Mouse (Mus musculus): Measurements from ENCODE around the gene Thrb.
A peak's percentile ranks its signal among the peaks of the same experiment; 100 is the strongest.
"Not testable (repeated sequence)": the region's sequence is repeated elsewhere in the genome, so short reads cannot be mapped to it uniquely, and the experiment has no call there.

Thrb gene

DNA sequence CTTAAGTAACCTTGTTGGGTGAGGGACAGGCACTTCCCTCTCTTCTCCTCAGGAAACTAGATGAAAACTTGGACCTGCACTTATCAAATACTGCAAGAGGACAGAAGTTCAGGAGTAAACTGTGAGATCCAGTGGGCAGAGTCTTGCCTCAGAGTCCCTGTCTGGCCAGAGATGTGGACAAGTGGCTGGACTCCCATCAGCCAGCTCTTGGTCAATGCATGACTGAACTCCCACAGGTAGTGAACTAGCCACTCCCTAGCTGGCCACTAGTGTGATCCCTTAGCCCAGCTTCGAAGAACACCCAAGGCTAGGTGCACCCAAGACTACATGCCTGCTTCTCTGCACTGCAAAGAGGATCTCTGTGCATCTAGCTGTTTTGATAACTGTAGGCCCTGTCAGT lies 234.7 kb downstream of the Thrb start:
- DNase-seq: no peak

DNA sequence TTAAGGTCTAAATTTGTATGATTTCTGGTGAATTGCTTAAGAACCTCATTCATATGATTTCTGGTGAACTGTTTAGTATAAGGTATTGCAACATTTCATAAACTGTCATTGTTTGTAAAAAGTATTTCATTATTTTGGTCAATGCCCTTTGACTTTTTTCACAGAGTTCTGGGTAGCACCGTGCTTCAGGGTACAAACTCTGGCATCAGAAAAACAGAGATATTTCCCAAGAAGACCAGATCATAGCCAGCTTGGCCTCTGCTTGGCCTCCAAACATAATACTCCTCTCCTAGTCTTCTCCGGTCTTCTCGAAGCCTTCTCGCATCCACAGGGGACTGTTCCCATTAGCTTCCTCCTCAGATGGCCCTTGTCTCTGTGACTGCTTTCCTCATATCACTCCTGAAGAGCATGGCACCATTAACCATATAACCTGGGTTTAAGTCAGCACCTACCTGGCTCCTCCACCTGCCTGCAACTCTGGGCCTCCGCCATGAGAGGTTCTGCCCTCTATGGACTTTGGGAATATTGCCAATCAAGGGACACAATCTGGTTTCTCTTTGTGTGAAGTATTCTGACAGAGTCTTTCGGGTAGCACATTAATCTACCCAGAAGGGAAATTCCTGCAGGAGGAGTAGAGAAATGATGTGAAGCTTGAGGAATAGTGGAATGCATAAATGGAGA lies 239.8 kb downstream of the Thrb start:
- DNase-seq: no peak

GRCm38 (mm10) chr14:17900414-17900795 lies 240.3 kb downstream of the Thrb start:
- DNase-seq: no peak

- no peak for DNase-seq
Observed at GRCm38 (mm10) chr14:17902426-17902825, 242.4 kb downstream of the Thrb start.

DNA sequence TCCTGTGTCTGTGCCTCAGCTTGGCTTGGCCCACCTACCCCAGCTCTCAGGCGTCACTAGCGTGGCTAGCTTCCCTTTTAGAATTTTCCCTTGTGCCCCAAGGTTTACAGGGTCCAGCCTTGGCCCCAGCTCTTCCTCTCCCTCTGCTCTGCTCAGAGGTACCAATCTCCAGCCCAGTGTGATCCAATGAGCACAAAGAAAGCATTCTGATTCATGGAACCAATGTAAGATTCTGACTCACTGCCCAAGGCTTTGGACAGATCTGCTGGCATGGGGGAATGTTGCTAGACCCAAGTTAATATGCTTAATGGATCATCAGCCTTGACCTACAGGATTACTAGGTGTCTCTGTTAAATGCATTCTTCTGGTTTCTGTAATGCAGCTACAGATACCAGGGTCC lies 243.1 kb downstream of the Thrb start:
- no peak for DNase-seq

- peak; percentile 30 for DNase-seq
Observed at GRCm38 (mm10) chr14:17904554-17904953, 244.5 kb downstream of the Thrb start.

DNA sequence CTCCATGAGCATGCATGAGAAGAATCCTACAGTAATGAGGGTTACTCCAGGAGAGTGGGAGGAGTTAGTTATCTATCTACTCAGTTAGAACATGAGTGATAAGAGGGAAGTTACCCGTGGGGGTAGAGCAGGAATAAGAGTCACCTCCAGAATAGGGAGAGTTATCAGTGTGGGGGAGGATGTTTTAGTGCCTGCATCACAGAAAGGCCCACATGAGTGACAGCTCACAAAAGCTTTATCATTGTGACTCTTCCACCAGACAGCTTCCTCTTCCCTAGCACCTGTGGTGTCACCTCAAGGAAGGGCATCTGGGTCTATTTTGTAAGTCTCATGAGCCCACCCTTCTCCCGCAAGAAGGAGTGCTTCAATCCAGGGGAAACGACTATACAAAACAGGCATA lies 245.6 kb downstream of the Thrb start:
- DNase-seq: no peak

GRCm38 (mm10) chr14:17906931-17907330 lies 246.9 kb downstream of the Thrb start:
- no peak for DNase-seq

- DNase-seq: no peak
Observed at GRCm38 (mm10) chr14:17911157-17911556, 251.1 kb downstream of the Thrb start.

- DNase-seq: no peak
Observed at GRCm38 (mm10) chr14:17912573-17913207, 252.6 kb downstream of the Thrb start.

DNA sequence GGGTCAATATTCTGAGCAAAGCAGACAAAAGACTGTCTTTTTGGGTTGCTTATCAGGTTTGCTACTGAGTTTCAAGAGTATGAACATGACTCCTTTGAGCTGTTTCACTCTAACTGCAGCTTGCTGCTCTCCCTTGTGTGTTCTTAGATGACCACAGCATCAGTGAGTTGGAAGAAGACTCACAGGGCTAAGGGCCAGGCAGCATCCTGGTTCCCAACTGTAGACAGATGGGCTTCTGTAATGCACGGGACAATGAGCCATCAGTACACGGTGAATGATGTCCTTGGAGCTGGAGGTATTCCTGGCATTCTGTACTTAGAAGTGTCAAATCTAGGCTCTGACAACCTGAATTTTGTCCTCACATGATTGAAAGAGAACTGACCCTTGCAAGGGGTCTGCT lies 255.5 kb downstream of the Thrb start:
- no peak for DNase-seq

DNA sequence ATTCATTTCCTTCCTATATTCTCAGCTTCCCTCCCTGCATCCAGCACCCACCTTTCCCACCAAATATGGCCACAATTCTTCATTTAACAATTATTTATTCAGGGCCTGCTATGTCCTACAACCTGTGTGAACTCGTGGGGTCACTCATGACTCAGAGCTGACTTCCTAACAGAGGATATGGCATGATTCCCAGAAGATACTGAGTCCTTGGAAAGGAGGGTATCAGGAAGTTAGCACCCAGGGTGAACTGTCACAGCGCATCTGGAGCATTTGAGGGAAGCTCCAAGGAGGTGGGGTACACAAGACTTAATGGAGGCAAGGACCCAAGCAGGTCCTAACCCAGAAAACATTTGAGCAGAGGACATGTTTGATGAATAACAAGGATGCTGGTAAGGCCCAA lies 256.6 kb downstream of the Thrb start:
- DNase-seq: no peak

DNA sequence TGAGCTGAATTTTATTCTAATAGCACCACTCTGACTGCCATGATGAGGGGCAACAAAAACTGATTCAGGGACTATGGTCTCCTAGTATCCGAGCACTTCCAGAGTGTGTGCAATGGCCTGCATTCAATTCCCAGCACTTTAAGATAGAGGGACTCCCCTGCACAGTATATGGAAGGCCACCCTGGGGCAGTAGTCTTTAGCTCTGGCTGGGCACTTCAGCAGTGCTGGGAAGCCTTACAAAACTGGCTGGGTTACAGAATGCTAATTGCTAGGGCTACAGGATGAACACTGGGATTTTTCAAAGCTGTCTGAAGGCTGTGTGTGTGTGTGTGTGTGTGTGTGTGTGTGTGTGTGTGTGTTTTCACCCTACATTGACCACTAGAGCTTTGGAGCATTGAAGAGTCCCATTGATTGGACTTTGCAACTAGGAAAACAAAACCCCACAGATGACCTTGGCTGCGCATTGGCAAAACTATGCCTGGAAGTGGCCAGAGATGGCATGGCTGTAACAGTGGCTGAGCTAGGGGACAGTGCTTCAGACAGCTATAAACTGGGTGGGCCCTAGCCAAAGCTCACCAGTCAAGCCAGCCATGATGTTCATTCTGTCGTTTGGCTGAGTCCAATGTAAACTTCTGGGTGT lies 257.2 kb downstream of the Thrb start:
- DNase-seq: no peak

DNA sequence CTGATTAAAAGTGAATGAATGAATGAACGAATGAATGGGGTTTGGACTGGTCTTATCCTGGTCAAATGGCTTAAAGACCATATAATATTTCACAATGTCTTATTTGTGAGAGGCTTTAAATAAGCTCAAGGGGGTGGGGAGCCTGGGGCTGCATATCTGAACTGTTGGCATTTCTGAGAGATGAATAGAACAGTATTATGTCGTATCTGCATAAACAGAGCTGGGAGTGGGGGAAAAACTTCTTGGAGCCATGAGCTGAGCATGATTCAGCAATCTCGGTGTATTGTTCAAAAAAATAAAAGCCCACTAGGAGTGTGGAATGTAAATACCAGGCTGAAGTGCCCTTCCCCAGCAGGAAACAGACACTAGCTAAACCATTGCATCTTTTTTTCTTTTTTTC lies 257.8 kb downstream of the Thrb start:
- DNase-seq: no peak

- no peak for DNase-seq
Observed at GRCm38 (mm10) chr14:17922807-17923704, 263.0 kb downstream of the Thrb start.

GRCm38 (mm10) chr14:17927469-17927868 lies 267.4 kb downstream of the Thrb start:
- peak; percentile 67 for DNase-seq

GRCm38 (mm10) chr14:17929585-17929984 lies 269.5 kb downstream of the Thrb start:
- no peak for DNase-seq

DNA sequence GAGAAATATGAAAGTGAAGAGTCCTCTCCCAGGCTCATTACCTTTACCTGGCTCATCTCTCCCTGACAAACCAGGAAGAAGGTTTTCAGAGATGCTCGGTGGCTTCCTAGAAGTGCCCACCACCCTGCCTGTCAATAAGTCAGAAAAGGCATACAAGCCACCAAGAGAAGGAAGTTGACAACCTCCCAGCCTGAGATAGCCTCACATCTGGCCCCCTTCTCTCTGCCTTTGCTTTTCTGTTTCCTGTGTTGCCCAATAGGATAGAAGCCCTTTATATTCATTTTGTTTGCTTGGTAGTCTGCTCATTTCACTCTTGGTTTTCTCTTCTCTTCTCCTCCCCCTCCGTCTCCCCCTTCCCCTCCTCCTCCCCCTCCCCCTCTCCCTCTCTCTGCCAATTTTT lies 273.4 kb downstream of the Thrb start:
- no peak for DNase-seq

DNA sequence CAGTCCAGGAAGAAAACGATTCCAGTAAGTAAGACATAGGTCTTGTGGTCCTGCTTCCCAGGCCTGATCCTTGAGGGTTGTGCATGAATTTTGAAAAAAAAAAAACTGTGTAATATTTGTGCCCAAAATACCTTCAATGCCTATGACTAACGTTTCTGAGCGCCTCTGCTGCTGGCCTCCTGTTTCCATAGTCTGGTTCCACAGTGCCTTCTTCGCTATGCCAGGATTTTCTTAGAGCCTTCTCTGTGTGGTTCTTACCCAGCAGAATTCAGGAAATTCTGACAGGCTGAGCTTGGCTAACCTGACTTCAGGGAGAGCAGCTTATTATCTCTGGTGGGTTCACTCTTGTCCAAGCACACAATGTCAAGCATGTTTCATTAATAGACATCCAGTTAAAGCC lies 274.7 kb downstream of the Thrb start:
- DNase-seq: not testable (repeated sequence)

- DNase-seq: no peak
Observed at GRCm38 (mm10) chr14:17954038-17954437, 294.0 kb downstream of the Thrb start.

GRCm38 (mm10) chr14:17959901-17960300 lies 299.8 kb downstream of the Thrb start:
- no peak for DNase-seq

- peak; percentile 76 for DNase-seq
Observed at GRCm38 (mm10) chr14:17967117-17967726, 307.2 kb downstream of the Thrb start.

GRCm38 (mm10) chr14:17972132-17972531 lies 312.1 kb downstream of the Thrb start:
- DNase-seq: peak; percentile 30

All from retina, postnatal 1 day (tissue).